Mouse (Mus musculus): ENCODE data around the gene Tmem178. TPM values are rescaled to one million over a fixed set of nuclear protein-coding genes. Genes with fewer than 3 reads are reported as not detected.

Gene Tmem178
- polyA plus RNA-seq, 1 experiment from 2014 or later, result 0.50 TPM

- Histone ChIP-seq H3K36me3 (no peaks in the 10 kb centered on the region), H3K4me1 (replicated peaks) (no peaks in the 10 kb centered on the region), H3K27ac (no peak overlapping the region), H3K9me3 (replicated peaks) (no peaks in the 10 kb centered on the region), H3K4me2 (no peak overlapping the region), H3K27me3 (no peaks in the 10 kb centered on the region), H3K4me3 (replicated peaks) (no peak overlapping the region), H3K9ac (no peak overlapping the region)
- ATAC-seq (ENCODE audit: low read depth) (no peak), DNase-seq (no peak)
- 66% methylated on average over 11 of the region's 11 CpGs for WGBS (ENCODE audit: insufficient replicate concordance)
Measured at GRCm38 (mm10) chr17:81004454-81004853, 60.0 kb downstream of the Tmem178 start.

- Histone ChIP-seq H3K4me1 (replicated peaks) (no peaks in the 10 kb centered on the region), H3K36me3 (no peaks in the 10 kb centered on the region), H3K27me3 (no peaks in the 10 kb centered on the region), H3K27ac (no peak overlapping the region), H3K9ac (no peak overlapping the region), H3K4me2 (no peak overlapping the region), H3K4me3 (replicated peaks) (no peak overlapping the region), H3K9me3 (replicated peaks) (no peaks in the 10 kb centered on the region)
- DNase-seq (no peak), ATAC-seq (ENCODE audit: low read depth) (no peak)
- WGBS (ENCODE audit: insufficient replicate concordance), result 73% methylated on average over 8 of the region's 8 CpGs
Measured at GRCm38 (mm10) chr17:81005292-81005691, 60.9 kb downstream of the Tmem178 start.

GRCm38 (mm10) chr17:81009112-81009511, 64.7 kb downstream of the Tmem178 start:
- H3K36me3 ChIP-seq, result no peaks in the 10 kb centered on the region
- ATAC-seq (ENCODE audit: low read depth), result no peak

GRCm38 (mm10) chr17:81010199-81010598, 65.8 kb downstream of the Tmem178 start:
- Histone ChIP-seq H3K27ac (no peak overlapping the region), H3K36me3 (no peaks in the 10 kb centered on the region), H3K9me3 (replicated peaks) (no peaks in the 10 kb centered on the region), H3K4me2 (no peak overlapping the region), H3K4me1 (replicated peaks) (no peaks in the 10 kb centered on the region), H3K9ac (no peak overlapping the region), H3K27me3 (no peaks in the 10 kb centered on the region), H3K4me3 (replicated peaks) (no peak overlapping the region)
- DNase-seq (no peak), ATAC-seq (ENCODE audit: low read depth) (no peak)
- 63% methylated on average over 3 of the region's 3 CpGs for WGBS (ENCODE audit: insufficient replicate concordance)

More at GRCm38 (mm10) chr17:81009112-81009511, 64.7 kb downstream of the Tmem178 start:
- Histone ChIP-seq H3K27me3 (no peaks in the 10 kb centered on the region), H3K27ac (no peak overlapping the region), H3K4me2 (no peak overlapping the region), H3K4me1 (replicated peaks) (no peaks in the 10 kb centered on the region), H3K9ac (no peak overlapping the region), H3K9me3 (replicated peaks) (no peaks in the 10 kb centered on the region), H3K4me3 (replicated peaks) (no peak overlapping the region)
- DNase-seq, result no peak
- WGBS (ENCODE audit: insufficient replicate concordance), result 67% methylated on average over 10 of the region's 10 CpGs

- H3K4me2 ChIP-seq, result no peak overlapping the region
- no peak overlapping the region for H3K4me3 ChIP-seq (replicated peaks)
- no peak overlapping the region for H3K9ac ChIP-seq
- no peaks in the 10 kb centered on the region for H3K4me1 ChIP-seq (replicated peaks)
- DNase-seq (no peak), ATAC-seq (ENCODE audit: low read depth) (no peak)
- no peaks in the 10 kb centered on the region for H3K9me3 ChIP-seq (replicated peaks)
- H3K27me3 ChIP-seq, result no peaks in the 10 kb centered on the region
- H3K27ac ChIP-seq, result no peak overlapping the region
- no peaks in the 10 kb centered on the region for H3K36me3 ChIP-seq
- 60% methylated on average over 18 of the region's 18 CpGs for WGBS (ENCODE audit: insufficient replicate concordance)
Measured at GRCm38 (mm10) chr17:81010844-81011685, 66.6 kb downstream of the Tmem178 start.

GRCm38 (mm10) chr17:81015814-81016447, 71.5 kb downstream of the Tmem178 start:
- H3K4me1 ChIP-seq (replicated peaks), result no peaks in the 10 kb centered on the region
- H3K27me3 ChIP-seq, result no peaks in the 10 kb centered on the region
- 37% methylated on average over 4 of the region's 4 CpGs for WGBS (ENCODE audit: insufficient replicate concordance)
- H3K9ac ChIP-seq, result no peak overlapping the region
- H3K27ac ChIP-seq, result no peak overlapping the region
- H3K4me2 ChIP-seq, result no peak overlapping the region
- ATAC-seq (ENCODE audit: low read depth), result peak; percentile 61
- no peaks in the 10 kb centered on the region for H3K9me3 ChIP-seq (replicated peaks)
- no peaks in the 10 kb centered on the region for H3K36me3 ChIP-seq
- no peak overlapping the region for H3K4me3 ChIP-seq (replicated peaks)
- DNase-seq, result peak; percentile 13

GRCm38 (mm10) chr17:81017132-81017531, 72.7 kb downstream of the Tmem178 start:
- no peaks in the 10 kb centered on the region for H3K36me3 ChIP-seq
- DNase-seq, result no peak
- H3K27ac ChIP-seq, result no peak overlapping the region
- H3K4me2 ChIP-seq, result no peak overlapping the region
- WGBS (ENCODE audit: insufficient replicate concordance), result 70% methylated on average over 1 of the region's 1 CpGs
- no peak overlapping the region for H3K4me3 ChIP-seq (replicated peaks)
- no peak for ATAC-seq (ENCODE audit: low read depth)
- no peak overlapping the region for H3K9ac ChIP-seq
- H3K9me3 ChIP-seq (replicated peaks), result no peaks in the 10 kb centered on the region
- no peaks in the 10 kb centered on the region for H3K4me1 ChIP-seq (replicated peaks)
- no peaks in the 10 kb centered on the region for H3K27me3 ChIP-seq

- Histone ChIP-seq H3K36me3 (peaks cover 63% of the 10 kb centered on the region), H3K9me3 (replicated peaks) (no peaks in the 10 kb centered on the region), H3K27ac (no peak overlapping the region), H3K27me3 (no peaks in the 10 kb centered on the region), H3K4me2 (no peak overlapping the region), H3K4me3 (replicated peaks) (no peak overlapping the region), H3K9ac (no peak overlapping the region), H3K4me1 (replicated peaks) (peaks cover 15% of the 10 kb centered on the region)
- no peak for DNase-seq
- 87% methylated on average over 6 of the region's 6 CpGs for WGBS (ENCODE audit: insufficient replicate concordance)
- ATAC-seq (ENCODE audit: low read depth), result no peak
Measured at GRCm38 (mm10) chr17:81027331-81027730, 82.9 kb downstream of the Tmem178 start.

GRCm38 (mm10) chr17:81031830-81032442, 87.5 kb downstream of the Tmem178 start:
- ATAC-seq (ENCODE audit: low read depth) (peak; percentile 99), DNase-seq (peak; percentile 70)
- peak overlapping the region; percentile 86 for H3K27ac ChIP-seq
- H3K36me3 ChIP-seq, result peaks cover 55% of the 10 kb centered on the region
- H3K4me1 ChIP-seq (replicated peaks), result peaks cover 27% of the 10 kb centered on the region
- WGBS (ENCODE audit: insufficient replicate concordance), result 29% methylated on average over 3 of the region's 3 CpGs
- H3K4me3 ChIP-seq (replicated peaks), result no peak overlapping the region
- H3K4me2 ChIP-seq, result 0 out of 2 replicates have a peak overlapping the region, but pooled peaks have one; percentile 5
- H3K9me3 ChIP-seq (replicated peaks), result no peaks in the 10 kb centered on the region
- no peak overlapping the region for H3K9ac ChIP-seq
- H3K27me3 ChIP-seq, result no peaks in the 10 kb centered on the region

- no peaks in the 10 kb centered on the region for H3K27me3 ChIP-seq
- ATAC-seq (ENCODE audit: low read depth) (no peak), DNase-seq (peak; percentile 9)
- no peaks in the 10 kb centered on the region for H3K9me3 ChIP-seq (replicated peaks)
- no peak overlapping the region for H3K9ac ChIP-seq
- WGBS (ENCODE audit: insufficient replicate concordance), result 34% methylated on average over 2 of the region's 2 CpGs
- H3K27ac ChIP-seq, result peak overlapping the region; percentile 80
- H3K4me1 ChIP-seq (replicated peaks), result peaks cover 27% of the 10 kb centered on the region
- H3K36me3 ChIP-seq, result peaks cover 59% of the 10 kb centered on the region
- H3K4me3 ChIP-seq (replicated peaks), result no peak overlapping the region
- H3K4me2 ChIP-seq, result peak overlapping the region; percentile 21; the same call in 1 of the 2 replicates
Measured at GRCm38 (mm10) chr17:81032957-81033356, 88.5 kb downstream of the Tmem178 start.

GRCm38 (mm10) chr17:81035354-81035753, 90.9 kb downstream of the Tmem178 start:
- WGBS (ENCODE audit: insufficient replicate concordance), result 73% methylated on average over 5 of the region's 5 CpGs
- no peak for ATAC-seq (ENCODE audit: low read depth)
- H3K4me2 ChIP-seq, result no peak overlapping the region
- no peaks in the 10 kb centered on the region for H3K27me3 ChIP-seq
- H3K4me3 ChIP-seq (replicated peaks), result no peak overlapping the region
- H3K4me1 ChIP-seq (replicated peaks), result peaks cover 48% of the 10 kb centered on the region
- no peak overlapping the region for H3K27ac ChIP-seq
- peaks cover 59% of the 10 kb centered on the region for H3K36me3 ChIP-seq
- no peaks in the 10 kb centered on the region for H3K9me3 ChIP-seq (replicated peaks)
- no peak for DNase-seq
- H3K9ac ChIP-seq, result no peak overlapping the region

Data from liver, embryonic 13.5 days (tissue).